Mouse (Mus musculus) olfactory bulb, adult 2 months (tissue): ENCODE measurements around the gene Gm28038.

Experiments used
- CTCF ChIP-seq: fragments of 200-500 bp; IDR thresholded peaks from 2 replicates; pipeline ENCODE4 v1.5.1; 2012; ENCODE audit warnings: low read depth, mild to moderate bottlenecking, low read length, moderate library complexity; ENCODE audit not compliant: insufficient read depth
- POLR2A ChIP-seq: fragments of 200-500 bp; IDR thresholded peaks from 2 replicates; pipeline ENCODE4 v1.6.1; 2012; ENCODE audit warnings: mild to moderate bottlenecking, low read depth, low read length, moderate library complexity; ENCODE audit not compliant: insufficient read depth

- no peak for TF ChIP-seq CTCF
- no peak for TF ChIP-seq POLR2A
Measured at GRCm38 (mm10) chr2:30280743-30281142, at the start of gene Gm28038.
